Mouse (Mus musculus) stomach, embryonic 16.5 days (tissue): ENCODE data around the gene Cfap97. TPM values are rescaled to one million over a fixed set of nuclear protein-coding genes. Genes with fewer than 3 reads are reported as not detected.
"Not testable (repeated sequence)": the region's sequence is repeated elsewhere in the genome, so short reads cannot be mapped to it uniquely, and the experiment has no call there.

ENCODE experiments used
- ATAC-seq: fragments of 200-750 bp; cut with Nextera tagmentation; 2 replicates; pipeline ENCODE4 v1.8.0; 2017; ENCODE audit warnings: moderate number of reproducible peaks, moderate TSS enrichment; ENCODE audit not compliant: insufficient read depth, low FRiP score
- H3K27ac ChIP-seq: fragments of 300-500 bp; sonication (generic); 2 replicates; pipeline ENCODE4 v1.5.1; 2014; ENCODE audit warnings: low read length
- H3K27me3 ChIP-seq: fragments of 300-500 bp; sonication (generic); 2 replicates; pipeline ENCODE4 v1.6.1; 2014; ENCODE audit warnings: low read length, control low read depth, mixed read lengths; ENCODE audit not compliant: control insufficient read depth, insufficient read depth
- H3K36me3 ChIP-seq: fragments of 300-500 bp; sonication (generic); 2 replicates; pipeline ENCODE4 v1.6.1; 2014; ENCODE audit warnings: low read length; ENCODE audit not compliant: control insufficient read depth, insufficient read depth
- H3K4me1 ChIP-seq: fragments of 300-500 bp; sonication (generic); 2 replicates; pipeline ENCODE4 v1.6.1; 2014; ENCODE audit warnings: low read length, control low read depth, mixed read lengths; ENCODE audit not compliant: control insufficient read depth, insufficient read depth
- H3K4me2 ChIP-seq: fragments of 300-500 bp; sonication (generic); 2 replicates; pipeline ENCODE4 v1.6.1; 2014; ENCODE audit warnings: low read depth, low read length, mixed read lengths
- H3K4me3 ChIP-seq: fragments of 300-500 bp; sonication (generic); replicated peaks from 2 replicates; pipeline ENCODE4 v1.5.1; 2014; ENCODE audit warnings: mild to moderate bottlenecking, low read length
- H3K9ac ChIP-seq: fragments of 300-500 bp; sonication (generic); 2 replicates; pipeline ENCODE4 v1.6.1; 2014; ENCODE audit warnings: low read length
- H3K9me3 ChIP-seq: fragments of 300-500 bp; sonication (generic); replicated peaks from 2 replicates; pipeline ENCODE4 v1.6.1; 2016; ENCODE audit warnings: low read length, control low read depth; ENCODE audit not compliant: control insufficient read depth
- WGBS: fragments of 180-500 bp; shearing (Covaris S2); extraction: QIAGEN DNeasy Blood & Tissue Kit; methylation state at CpG from one replicate; pipeline ENCODE4 v1.1.7; 2014; 5-methylcytosine and 5-hydroxymethylcytosine counted together
- polyA plus RNA-seq: library from polyadenylated mRNA; unstranded; fragments of >200 nt; fragmentation: Nextera tagmentation; extraction: Ambion mirVana; gene quantifications from 2 replicates; pipeline ENCODE4 v1.2.1, GENCODE M21; 2015

The Cfap97 gene
- polyA plus RNA-seq, 1 experiment from 2014 or later = 18.5 TPM

- H3K27me3 ChIP-seq = no peaks in the 10 kb centered on the region
- peak within 1 kb of the TSS; percentile 81 for H3K4me3 ChIP-seq
- H3K9me3 ChIP-seq = no peaks in the 10 kb centered on the region
- H3K9ac ChIP-seq = peak within 1 kb of the TSS; percentile 93
- peak within 1 kb of the TSS; percentile 64 for H3K4me2 ChIP-seq
- peak; percentile 99 for ATAC-seq
- peak within 1 kb of the TSS; percentile 95 for H3K27ac ChIP-seq
- peaks cover 19% of the 10 kb centered on the region for H3K4me1 ChIP-seq
- H3K36me3 ChIP-seq = 0 out of 2 replicates have a peak, but pooled peaks cover 10% of the 10 kb centered on the region
- under 1% methylated on average over 83 of the region's 84 CpGs for WGBS
Observed at GRCm38 (mm10) chr8:46210404-46211315, 59.1 kb downstream of the Cfap97 start, which contains the start of gene Slc25a4. Gene Slc25a4, minus strand, starts transcription at chr8:46211284.

- H3K9me3 ChIP-seq = no peaks in the 10 kb centered on the region
- peaks cover 19% of the 10 kb centered on the region for H3K4me1 ChIP-seq
- peak overlapping the region; percentile 93 for H3K9ac ChIP-seq
- ATAC-seq = no peak
- peak overlapping the region; percentile 82 for H3K27ac ChIP-seq
- H3K27me3 ChIP-seq = no peaks in the 10 kb centered on the region
- whole genome bisulfite sequencing = 12% methylated on average over 13 of the region's 13 CpGs
- 0 out of 2 replicates have a peak, but pooled peaks cover 6% of the 10 kb centered on the region for H3K36me3 ChIP-seq
- peak overlapping the region; percentile 64 for H3K4me2 ChIP-seq
- H3K4me3 ChIP-seq = peak overlapping the region; percentile 81
Observed at GRCm38 (mm10) chr8:46211611-46212071, 60.1 kb downstream of the Cfap97 start.

- Histone ChIP-seq H3K9ac (no peak overlapping the region), H3K9me3 (no peaks in the 10 kb centered on the region), H3K4me1 (peaks cover 19% of the 10 kb centered on the region), H3K4me2 (no peak overlapping the region), H3K27me3 (no peaks in the 10 kb centered on the region), H3K27ac (no peak overlapping the region), H3K36me3 (0 out of 2 replicates have a peak, but pooled peaks cover 6% of the 10 kb centered on the region), H3K4me3 (no peak overlapping the region)
- 53% methylated on average over 7 of the region's 7 CpGs for WGBS
- ATAC-seq = no peak
Observed at GRCm38 (mm10) chr8:46212194-46212593, 60.6 kb downstream of the Cfap97 start.

GRCm38 (mm10) chr8:46213971-46214480 is 62.5 kb downstream of the Cfap97 start:
- H3K4me3 ChIP-seq = no peak overlapping the region
- no peaks in the 10 kb centered on the region for H3K36me3 ChIP-seq
- H3K9ac ChIP-seq = no peak overlapping the region
- H3K4me2 ChIP-seq = no peak overlapping the region
- H3K4me1 ChIP-seq = peaks cover 10% of the 10 kb centered on the region
- no peaks in the 10 kb centered on the region for H3K27me3 ChIP-seq
- 62% methylated on average over 2 of the region's 2 CpGs for WGBS
- ATAC-seq = no peak
- no peaks in the 10 kb centered on the region for H3K9me3 ChIP-seq
- H3K27ac ChIP-seq = no peak overlapping the region

GRCm38 (mm10) chr8:46216838-46217237 is 65.3 kb downstream of the Cfap97 start:
- Histone ChIP-seq H3K36me3 (no peaks in the 10 kb centered on the region), H3K4me2 (peak overlapping the region; percentile 61), H3K4me3 (peak overlapping the region; percentile 37), H3K9ac (peak overlapping the region; percentile 64), H3K27ac (no peak overlapping the region), H3K4me1 (peaks cover 1% of the 10 kb centered on the region; the same call in 1 of the 2 replicates), H3K27me3 (no peaks in the 10 kb centered on the region), H3K9me3 (no peaks in the 10 kb centered on the region)
- peak; percentile 80 for ATAC-seq
- 1% methylated on average over 14 of the region's 14 CpGs for WGBS

GRCm38 (mm10) chr8:46220566-46220965 is 69.0 kb downstream of the Cfap97 start:
- no peak overlapping the region for H3K27ac ChIP-seq
- no peak overlapping the region for H3K4me3 ChIP-seq
- no peaks in the 10 kb centered on the region for H3K36me3 ChIP-seq
- H3K4me2 ChIP-seq = no peak overlapping the region
- H3K9me3 ChIP-seq = no peaks in the 10 kb centered on the region
- 68% methylated on average over 3 of the region's 3 CpGs for WGBS
- no peak overlapping the region for H3K9ac ChIP-seq
- H3K4me1 ChIP-seq = no peaks in the 10 kb centered on the region
- no peaks in the 10 kb centered on the region for H3K27me3 ChIP-seq
- ATAC-seq = no peak

GRCm38 (mm10) chr8:46225501-46225900 is 73.9 kb downstream of the Cfap97 start:
- H3K36me3 ChIP-seq = no peaks in the 10 kb centered on the region
- no peaks in the 10 kb centered on the region for H3K9me3 ChIP-seq
- H3K4me3 ChIP-seq = no peak overlapping the region
- H3K4me1 ChIP-seq = no peaks in the 10 kb centered on the region
- no peak overlapping the region for H3K4me2 ChIP-seq
- no peak for ATAC-seq
- no peak overlapping the region for H3K9ac ChIP-seq
- WGBS = 57% methylated on average over 3 of the region's 3 CpGs
- H3K27me3 ChIP-seq = no peaks in the 10 kb centered on the region
- H3K27ac ChIP-seq = no peak overlapping the region

GRCm38 (mm10) chr8:46226622-46227021 is 75.1 kb downstream of the Cfap97 start:
- Histone ChIP-seq H3K4me3 (no peak overlapping the region), H3K4me1 (no peaks in the 10 kb centered on the region), H3K36me3 (no peaks in the 10 kb centered on the region), H3K9ac (no peak overlapping the region), H3K9me3 (no peaks in the 10 kb centered on the region), H3K27ac (no peak overlapping the region), H3K4me2 (no peak overlapping the region), H3K27me3 (no peaks in the 10 kb centered on the region)
- no peak for ATAC-seq
- 57% methylated on average over 5 of the region's 5 CpGs for WGBS

GRCm38 (mm10) chr8:46231968-46232367 is 80.4 kb downstream of the Cfap97 start:
- H3K36me3 ChIP-seq, ATAC-seq, H3K9me3 ChIP-seq, H3K27ac ChIP-seq, H3K27me3 ChIP-seq, H3K4me1 ChIP-seq, H3K9ac ChIP-seq, H3K4me3 ChIP-seq, H3K4me2 ChIP-seq: not testable (repeated sequence)
- 73% methylated on average over 7 of the region's 7 CpGs for WGBS
